Mouse (Mus musculus) stomach, postnatal 0 days (tissue): ENCODE data around the gene Zfp622.

Experiments
- CTCF ChIP-seq: IDR thresholded peaks from 2 replicates; pipeline ENCODE4 v1.5.1; 2016; ENCODE audit warnings: antibody characterized with exemption, low read depth, mild to moderate bottlenecking, moderate library complexity
- EP300 ChIP-seq: optimal IDR thresholded peaks from 2 replicates; pipeline ENCODE3; 2016; ENCODE audit warnings: antibody characterized with exemption

- TF ChIP-seq EP300, result no peak
- TF ChIP-seq CTCF, result no peak
Observed at GRCm38 (mm10) chr15:26031692-26032091, 47.5 kb downstream of the Zfp622 start.
